Mouse (Mus musculus) intestine, embryonic 14.5 days (tissue): ENCODE measurements at regions not wholly inside any gene's neighbourhood (a gene's known extent, or its start where the extent isn't known, plus 50 kb on each side); places are given as distances from the start of the nearest gene placed in this dataset.

Experiments
- ATAC-seq: fragments of 200-750 bp; cut with Nextera tagmentation; replicated peaks from 2 replicates; pipeline ENCODE4 v1.8.0; 2017; ENCODE audit warnings: low read depth, moderate number of reproducible peaks, moderate TSS enrichment, moderate library complexity; ENCODE audit not compliant: low FRiP score, low TSS enrichment
- DNase-seq: peaks from one replicate; pipeline ENCODE4 v3.0.0-alpha.2; 2018; ENCODE audit warnings: low spot score
- H3K27ac ChIP-seq: fragments of 300-500 bp; sonication (generic); 2 replicates; pipeline ENCODE4 v1.5.1; 2014; ENCODE audit warnings: low read depth, mild to moderate bottlenecking, control low read depth
- H3K27me3 ChIP-seq: fragments of 300-500 bp; sonication (generic); replicated peaks from 2 replicates; pipeline ENCODE4 v1.6.1; 2014; ENCODE audit warnings: low read length, control low read depth; ENCODE audit not compliant: control insufficient read depth, insufficient read depth
- H3K36me3 ChIP-seq: fragments of 300-500 bp; sonication (generic); 2 replicates; pipeline ENCODE4 v1.6.1; 2014; ENCODE audit warnings: low read length, control low read depth; ENCODE audit not compliant: control insufficient read depth, insufficient read depth
- H3K4me1 ChIP-seq: fragments of 300-500 bp; sonication (generic); replicated peaks from 2 replicates; pipeline ENCODE4 v1.6.1; 2014; ENCODE audit warnings: low read length, control low read depth, mixed read lengths; ENCODE audit not compliant: control insufficient read depth, insufficient read depth
- H3K4me2 ChIP-seq: fragments of 300-500 bp; sonication (generic); 2 replicates; pipeline ENCODE4 v1.6.1; 2014; ENCODE audit warnings: low read length
- H3K4me3 ChIP-seq: fragments of 300-500 bp; sonication (generic); 2 replicates; pipeline ENCODE4 v1.5.1; 2014; ENCODE audit warnings: low read depth, low read length, control low read depth, mixed read lengths
- H3K9ac ChIP-seq: fragments of 300-500 bp; sonication (generic); 2 replicates; pipeline ENCODE4 v1.6.1; 2014; ENCODE audit warnings: mild to moderate bottlenecking, low read length
- H3K9me3 ChIP-seq: fragments of 300-500 bp; sonication (generic); 2 replicates; pipeline ENCODE4 v1.6.1; 2016; ENCODE audit warnings: low read length, control low read depth; ENCODE audit not compliant: control insufficient read depth
- WGBS: fragments of 180-500 bp; shearing (Covaris S2); extraction: QIAGEN DNeasy Blood & Tissue Kit; methylation state at CpG from one replicate; pipeline ENCODE4 v1.1.7; 2014; 5-methylcytosine and 5-hydroxymethylcytosine counted together

GRCm38 (mm10) chr13:6241472-6242123, 306.4 kb upstream of the Pitrm1 start:
- ATAC-seq, result no peak
- H3K4me3 ChIP-seq, result no peak overlapping the region
- H3K27ac ChIP-seq, result no peak overlapping the region
- 87% methylated on average over 5 of the region's 5 CpGs for WGBS
- no peaks in the 10 kb centered on the region for H3K9me3 ChIP-seq
- no peak for DNase-seq
- H3K27me3 ChIP-seq, result no peaks in the 10 kb centered on the region
- no peaks in the 10 kb centered on the region for H3K36me3 ChIP-seq
- H3K4me2 ChIP-seq, result no peak overlapping the region
- no peak overlapping the region for H3K9ac ChIP-seq
- no peaks in the 10 kb centered on the region for H3K4me1 ChIP-seq

GRCm38 (mm10) chr13:6250106-6250505, 297.8 kb upstream of the Pitrm1 start:
- Histone ChIP-seq H3K9me3 (no peaks in the 10 kb centered on the region), H3K27me3 (no peaks in the 10 kb centered on the region), H3K4me1 (no peaks in the 10 kb centered on the region), H3K4me3 (no peak overlapping the region), H3K27ac (no peak overlapping the region; the same call in 1 of the 2 replicates), H3K9ac (no peak overlapping the region), H3K4me2 (no peak overlapping the region), H3K36me3 (no peaks in the 10 kb centered on the region)
- no peak for DNase-seq
- 81% methylated on average over 3 of the region's 3 CpGs for WGBS
- ATAC-seq, result no peak

GRCm38 (mm10) chr13:6251025-6251862, 296.7 kb upstream of the Pitrm1 start:
- H3K27ac ChIP-seq, result peak overlapping the region; percentile 76
- WGBS, result 62% methylated on average over 4 of the region's 4 CpGs
- H3K9ac ChIP-seq, result no peak overlapping the region
- no peaks in the 10 kb centered on the region for H3K27me3 ChIP-seq
- no peaks in the 10 kb centered on the region for H3K36me3 ChIP-seq
- no peaks in the 10 kb centered on the region for H3K4me1 ChIP-seq
- ATAC-seq (peak; percentile 70), DNase-seq (no peak)
- no peak overlapping the region for H3K4me2 ChIP-seq
- H3K4me3 ChIP-seq, result no peak overlapping the region
- H3K9me3 ChIP-seq, result no peaks in the 10 kb centered on the region

- Histone ChIP-seq H3K4me1 (no peaks in the 10 kb centered on the region), H3K4me3 (no peak overlapping the region), H3K27ac (0 out of 2 replicates have a peak overlapping the region, but pooled peaks have one; percentile 22), H3K27me3 (no peaks in the 10 kb centered on the region), H3K4me2 (no peak overlapping the region), H3K9me3 (no peaks in the 10 kb centered on the region), H3K9ac (no peak overlapping the region), H3K36me3 (no peaks in the 10 kb centered on the region)
- ATAC-seq, result no peak
- no peak for DNase-seq
- 69% methylated on average over 3 of the region's 3 CpGs for WGBS
Measured at GRCm38 (mm10) chr13:6252100-6252499, 295.8 kb upstream of the Pitrm1 start.

- Histone ChIP-seq H3K9ac (no peak overlapping the region), H3K4me1 (no peaks in the 10 kb centered on the region), H3K27me3 (no peaks in the 10 kb centered on the region), H3K4me2 (no peak overlapping the region), H3K9me3 (no peaks in the 10 kb centered on the region), H3K27ac (no peak overlapping the region), H3K36me3 (no peaks in the 10 kb centered on the region), H3K4me3 (no peak overlapping the region)
- no peak for ATAC-seq
- 93% methylated on average over 5 of the region's 5 CpGs for WGBS
- no peak for DNase-seq
Measured at GRCm38 (mm10) chr13:6255303-6255702, 292.6 kb upstream of the Pitrm1 start.

GRCm38 (mm10) chr13:6255728-6256496, 292.0 kb upstream of the Pitrm1 start:
- Histone ChIP-seq H3K4me3 (no peak overlapping the region), H3K4me2 (no peak overlapping the region), H3K9ac (no peak overlapping the region), H3K36me3 (no peaks in the 10 kb centered on the region), H3K4me1 (no peaks in the 10 kb centered on the region), H3K9me3 (no peaks in the 10 kb centered on the region), H3K27me3 (no peaks in the 10 kb centered on the region), H3K27ac (no peak overlapping the region)
- DNase-seq (no peak), ATAC-seq (no peak)

- H3K36me3 ChIP-seq, result no peaks in the 10 kb centered on the region
- 83% methylated on average over 1 of the region's 1 CpGs for WGBS
Measured at GRCm38 (mm10) chr13:6258456-6258855, 289.5 kb upstream of the Pitrm1 start.

GRCm38 (mm10) chr13:6260321-6260865, 287.6 kb upstream of the Pitrm1 start:
- Histone ChIP-seq H3K4me1 (no peaks in the 10 kb centered on the region), H3K4me3 (no peak overlapping the region), H3K27ac (no peak overlapping the region), H3K36me3 (no peaks in the 10 kb centered on the region), H3K4me2 (no peak overlapping the region), H3K9me3 (no peaks in the 10 kb centered on the region), H3K27me3 (no peaks in the 10 kb centered on the region), H3K9ac (no peak overlapping the region)
- ATAC-seq (no peak), DNase-seq (no peak)
- WGBS, result 81% methylated on average over 3 of the region's 3 CpGs

More at GRCm38 (mm10) chr13:6258456-6258855, 289.5 kb upstream of the Pitrm1 start:
- Histone ChIP-seq H3K4me2 (no peak overlapping the region), H3K27me3 (no peaks in the 10 kb centered on the region), H3K4me1 (no peaks in the 10 kb centered on the region), H3K27ac (no peak overlapping the region), H3K9me3 (no peaks in the 10 kb centered on the region), H3K9ac (no peak overlapping the region), H3K4me3 (no peak overlapping the region)
- no peak for ATAC-seq
- DNase-seq, result no peak
